Mouse (Mus musculus) left cerebral cortex, postnatal 25 days (tissue): ENCODE data around the gene 2310061N02Rik. TPM values are rescaled to one million over a fixed set of nuclear protein-coding genes. Genes with fewer than 3 reads are reported as not detected.
"Not testable (repeated sequence)": the region's sequence is repeated elsewhere in the genome, so short reads cannot be mapped to it uniquely, and the experiment has no call there.

ENCODE experiments used
- DNase-seq, 2 experiments: peaks; one replicate each; pipeline ENCODE4 v3.0.0; 2022; ENCODE audit warnings: low spot score in 2 of 2, mixed read lengths in 1 of 2
- intact Hi-C: fragments of 180-260 bp; cut with DNase I; formaldehyde crosslinking; loops from one replicate; pipeline ENCODE4 v1.15.1; 2025
- total RNA-seq, 2 experiments: library from RNA; stranded (reverse); gene quantifications; 2 replicates each; pipeline ENCODE4 v1.2.3; 2021

The 2310061N02Rik gene
- not detected for total RNA-seq

DNA sequence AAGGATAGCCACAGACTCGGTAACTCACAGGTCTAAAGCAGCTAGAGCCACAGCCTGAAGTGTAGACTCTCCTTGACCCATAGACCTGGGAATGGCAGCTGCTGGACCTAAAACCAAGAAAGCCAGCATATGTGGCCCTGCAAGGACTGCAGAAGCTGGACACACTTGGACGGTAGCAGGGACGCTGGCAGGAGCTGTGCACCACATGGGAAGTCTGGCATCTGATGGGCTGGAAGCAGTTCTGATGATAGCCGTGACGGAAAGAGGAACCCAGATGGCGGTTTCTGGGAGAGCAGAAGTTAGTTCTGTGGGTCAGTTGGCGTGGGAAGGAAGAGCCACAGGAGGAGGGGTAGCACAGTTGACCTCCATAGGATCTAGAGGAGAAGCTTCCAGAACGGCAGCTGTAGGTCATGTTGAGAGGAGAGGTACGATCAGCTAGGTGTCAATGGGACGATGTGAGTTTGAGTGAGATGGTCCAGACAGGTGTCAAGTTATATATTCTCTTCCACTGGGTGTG, at the start of gene 2310061N02Rik:
Gene 2310061N02Rik, minus strand, starts transcription at position 467 of the 517 bp plus-strand sequence.
- intact Hi-C loops = no loop called here
- no peak for DNase-seq

DNA sequence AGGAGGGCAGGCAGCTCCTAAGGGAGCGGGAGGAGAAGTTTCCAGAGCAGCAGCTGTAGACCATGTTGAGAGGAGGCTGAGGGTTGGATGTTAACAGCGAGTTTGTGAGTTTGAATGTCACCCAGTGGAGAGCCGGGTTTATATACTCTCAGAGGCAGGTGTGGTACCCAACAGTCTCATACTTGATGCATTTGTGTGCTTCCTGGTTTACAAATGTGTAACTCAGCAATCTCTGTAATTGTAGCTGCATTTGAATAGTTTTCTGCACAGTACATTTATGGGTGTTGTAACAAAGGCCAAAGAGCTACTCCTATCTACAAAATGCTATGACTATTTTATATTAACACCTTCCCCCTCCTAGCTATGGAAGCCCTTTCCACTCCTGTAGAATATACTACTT, 43.8 kb upstream of the 2310061N02Rik start, which contains the start of gene Krtap13:
Gene Krtap13, minus strand, starts transcription at position 101 of the 400 bp plus-strand sequence.
- intact Hi-C loops, DNase-seq: not testable (repeated sequence)

DNA sequence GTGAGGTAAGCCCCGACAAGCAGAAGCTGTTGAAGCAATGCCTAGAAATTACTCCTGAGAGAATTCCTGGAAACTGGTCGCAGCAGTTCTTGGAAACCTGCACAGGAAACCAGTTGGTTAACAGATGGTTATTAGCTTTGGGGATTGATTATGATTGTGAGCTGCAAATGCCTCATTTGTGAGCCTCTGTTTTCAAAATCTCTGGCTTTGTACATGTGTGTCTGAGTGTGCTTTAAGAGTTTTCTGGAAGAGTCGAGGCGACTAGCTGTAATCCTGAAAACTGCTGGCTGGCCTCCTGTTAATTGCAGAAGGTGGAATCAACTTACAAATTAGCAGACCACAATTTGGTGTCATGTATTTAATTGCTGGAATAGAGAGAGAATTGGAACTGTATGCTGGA, 40.2 kb upstream of the 2310061N02Rik start:
- DNase-seq = no peak
- intact Hi-C loops = no loop called here

DNA sequence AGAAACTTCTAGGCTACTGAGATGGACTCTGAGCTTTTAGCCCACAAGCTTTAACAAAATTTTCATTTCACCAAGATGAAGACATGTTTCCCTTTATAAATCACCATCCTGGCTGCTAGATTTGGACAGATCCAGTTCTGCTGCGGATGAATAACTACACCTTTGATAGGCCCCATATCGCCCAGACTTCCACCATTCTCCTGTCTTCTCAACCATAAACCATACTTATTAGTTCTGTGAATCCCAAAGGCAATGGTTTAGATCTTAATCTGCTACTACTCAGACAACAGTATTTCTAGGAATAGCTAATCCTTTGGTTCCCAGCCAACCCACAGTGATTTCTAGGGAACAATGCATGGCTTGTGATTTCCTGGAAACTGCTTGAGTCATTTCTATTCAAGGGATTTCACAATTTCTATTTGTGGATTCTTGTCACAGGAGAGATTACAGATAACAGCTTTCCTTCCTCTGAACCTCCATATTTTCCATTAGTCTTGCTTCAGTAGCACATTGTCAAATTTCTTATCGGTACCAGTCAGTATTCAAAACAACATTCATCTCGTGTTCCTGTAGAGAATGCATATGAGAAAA, 37.1 kb upstream of the 2310061N02Rik start:
- no peak for DNase-seq

DNA sequence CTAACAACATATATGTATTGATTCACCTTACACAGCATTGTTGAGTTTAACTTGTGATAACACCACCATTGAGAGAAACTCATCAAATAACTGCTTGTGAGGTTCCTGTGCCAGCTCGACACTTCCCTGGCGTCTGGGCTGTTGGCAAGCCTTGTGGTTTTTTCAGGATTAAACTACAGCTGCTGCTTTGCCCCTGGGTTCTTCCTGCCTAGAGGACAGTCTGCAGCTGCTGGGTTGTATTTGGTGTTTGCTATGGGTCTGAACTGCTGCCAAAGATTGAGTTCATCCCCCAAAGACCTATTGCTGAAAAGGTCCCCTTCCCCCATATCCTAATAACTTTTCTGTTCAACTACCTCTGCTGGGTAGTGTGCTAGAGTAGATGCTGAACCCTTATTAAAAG, 27.6 kb upstream of the 2310061N02Rik start:
- intact Hi-C loops = no loop called here
- DNase-seq = no peak

More for the DNA sequence above, 37.1 kb upstream of the 2310061N02Rik start:
- intact Hi-C loops = no loop called here

DNA sequence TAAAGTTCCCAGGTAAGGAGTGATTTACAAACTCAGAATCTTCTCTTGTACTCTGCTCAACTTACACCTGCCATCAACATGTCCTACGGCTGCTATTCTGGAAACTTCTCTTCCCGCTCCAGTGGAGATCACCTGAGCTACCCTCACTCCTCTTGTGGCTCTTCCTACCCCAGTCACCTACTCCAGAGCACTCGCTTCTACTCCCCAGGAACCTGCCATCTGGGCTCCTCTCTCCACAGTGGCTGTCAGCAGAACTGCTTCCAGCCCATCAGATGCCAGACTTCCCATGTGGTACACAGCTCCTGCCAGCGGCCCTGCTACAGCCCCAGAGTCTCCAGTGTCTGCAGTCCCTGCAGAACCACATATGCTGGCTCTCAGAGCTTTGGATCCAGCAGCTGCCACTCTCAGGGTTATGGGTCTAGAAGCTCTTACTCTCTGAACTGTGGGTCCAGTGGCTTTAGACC, 21.1 kb upstream of the 2310061N02Rik start, which contains the start of gene Krtap13-1:
Gene Krtap13-1, plus strand, starts transcription at position 51 of the 464 bp plus-strand sequence.
- no peak for DNase-seq
- intact Hi-C loops = no loop called here

DNA sequence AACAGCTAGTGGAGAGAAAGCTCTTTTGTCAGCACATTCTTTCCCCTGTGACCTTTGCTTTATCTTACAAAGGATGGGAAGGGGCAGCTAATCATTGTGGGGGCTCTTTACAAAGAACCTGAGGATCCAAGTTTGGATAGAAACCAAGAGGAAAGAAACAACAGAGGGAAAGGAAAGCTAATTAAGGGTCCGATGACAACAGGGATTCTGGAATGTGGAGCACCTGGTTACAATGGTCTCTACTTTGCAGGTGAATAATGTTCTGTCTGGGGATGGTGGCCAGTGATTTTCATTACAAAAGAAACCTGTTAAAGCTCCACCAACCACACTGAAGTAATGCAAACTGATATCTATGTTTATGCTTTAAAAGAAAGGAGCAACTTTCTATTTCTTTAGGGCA, 12.3 kb upstream of the 2310061N02Rik start:
- intact Hi-C loops = no loop called here

DNA sequence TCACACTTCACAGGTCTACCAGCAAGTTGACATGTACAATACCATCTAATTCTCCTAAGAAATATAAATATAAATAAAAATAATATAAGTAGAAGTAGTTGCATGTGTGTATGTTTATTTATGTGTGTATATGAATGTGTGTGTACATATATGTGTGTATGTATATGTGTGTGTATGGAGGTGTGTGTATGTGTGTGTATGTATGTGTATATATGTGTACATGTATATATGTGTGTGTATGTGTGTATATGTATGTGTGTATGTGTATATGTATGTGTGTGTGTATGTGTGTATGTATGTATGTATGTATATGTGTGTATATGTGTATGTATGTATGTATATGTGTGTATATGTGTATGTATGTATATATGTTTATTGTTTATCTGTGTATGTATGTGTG, 8.8 kb upstream of the 2310061N02Rik start:
- DNase-seq = no peak
- intact Hi-C loops = no loop called here

More for the DNA sequence above, 12.3 kb upstream of the 2310061N02Rik start:
- no peak for DNase-seq

DNA sequence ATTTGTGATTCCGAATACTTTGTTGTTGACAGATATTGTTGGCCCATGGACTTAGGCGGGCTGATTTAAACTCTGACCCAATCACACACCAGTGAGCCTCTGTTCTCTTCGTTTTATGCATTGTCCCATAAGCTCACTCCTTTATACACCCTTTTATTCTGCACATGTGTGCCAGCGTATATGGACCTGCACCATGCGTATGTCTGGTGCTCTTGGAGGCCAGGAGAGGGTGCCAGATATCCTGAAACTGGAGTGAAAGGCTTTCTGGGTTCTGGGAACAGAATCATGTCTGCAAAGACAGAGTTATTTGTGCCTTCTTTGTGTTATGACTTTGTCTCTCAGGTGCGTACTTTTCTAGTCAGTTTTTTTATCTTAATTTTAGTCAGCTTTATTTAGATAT, 3.5 kb upstream of the 2310061N02Rik start:
- intact Hi-C loops = no loop called here
- no peak for DNase-seq

DNA sequence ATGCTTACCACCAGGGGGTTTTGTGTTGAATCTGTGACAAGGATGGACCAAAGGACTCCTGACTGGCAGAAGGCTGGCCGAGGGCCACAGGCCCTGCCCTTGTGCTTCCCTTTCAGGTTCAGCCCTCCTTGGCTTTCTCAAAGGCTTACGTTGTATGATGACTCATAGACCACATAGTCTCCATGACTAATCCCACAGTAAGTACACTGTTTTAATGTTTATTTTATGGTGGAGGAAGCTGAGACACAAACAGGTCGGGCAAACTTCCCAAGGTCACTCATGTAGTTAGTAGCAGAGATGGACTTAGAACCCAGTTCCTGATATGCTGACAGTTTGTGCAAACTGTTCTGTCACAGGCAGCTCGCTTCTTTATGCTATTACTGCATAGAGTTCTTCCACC, 3.0 kb upstream of the 2310061N02Rik start:
- intact Hi-C loops = no loop called here
- no peak for DNase-seq

DNA sequence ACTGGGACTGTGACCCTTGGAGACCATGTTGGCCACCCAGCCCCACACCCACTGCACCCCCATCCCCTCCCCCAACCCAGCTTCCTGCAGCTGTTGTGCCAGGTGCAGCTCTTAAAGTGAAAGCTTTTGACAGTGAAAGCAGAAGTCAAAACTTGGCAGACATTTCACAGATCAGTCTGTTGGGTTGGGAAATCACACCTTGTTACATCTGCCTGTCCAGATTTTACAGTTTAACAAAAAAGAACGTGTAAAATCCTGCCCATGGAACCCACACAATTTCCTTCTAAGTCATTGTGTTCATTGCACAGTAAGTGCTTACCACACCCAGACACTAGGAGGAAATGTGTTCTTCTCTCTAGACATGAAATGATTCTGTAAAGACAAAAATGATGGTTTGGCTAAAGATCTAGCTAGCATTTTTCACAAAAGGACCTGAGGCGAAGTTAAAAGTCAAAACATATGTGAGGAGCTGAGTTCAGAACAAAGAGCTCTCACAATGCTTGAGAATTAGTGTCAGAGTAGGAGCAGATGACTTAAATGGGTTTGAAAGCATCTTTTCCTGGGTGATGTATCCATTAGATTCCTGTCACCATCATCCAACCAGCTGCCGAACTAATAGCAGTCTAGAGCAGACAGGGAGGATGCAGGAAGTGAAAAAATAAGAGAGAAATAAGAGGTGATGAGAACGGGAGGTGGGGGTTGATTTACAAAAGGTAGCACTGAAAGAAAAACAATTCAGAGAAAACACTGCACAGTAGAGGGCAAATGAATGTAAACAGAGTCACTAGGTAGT, 6.5 kb downstream of the 2310061N02Rik start:
- intact Hi-C loops = no loop called here
- DNase-seq = peak in 1 of 2 experiments; percentile 4

DNA sequence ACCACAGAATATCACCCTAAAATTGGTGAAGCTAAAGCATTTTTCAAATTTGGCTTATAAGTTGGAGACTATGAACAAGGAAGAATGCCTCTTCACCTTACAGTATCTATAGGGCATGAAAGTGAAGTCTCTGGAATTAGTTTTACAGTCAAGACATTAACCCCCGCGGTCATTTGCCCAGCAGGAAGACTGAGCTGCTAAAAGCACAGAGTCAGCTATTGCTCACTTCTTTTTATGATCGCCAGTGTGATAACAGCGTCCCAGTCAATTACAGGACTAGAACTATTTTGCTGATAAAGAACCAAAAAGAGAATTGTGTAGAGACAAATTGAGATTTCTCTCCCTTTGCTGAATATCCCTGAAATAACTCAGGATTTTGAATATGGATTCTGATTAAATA, 11.5 kb downstream of the 2310061N02Rik start:
- DNase-seq = no peak
- intact Hi-C loops = no loop called here

DNA sequence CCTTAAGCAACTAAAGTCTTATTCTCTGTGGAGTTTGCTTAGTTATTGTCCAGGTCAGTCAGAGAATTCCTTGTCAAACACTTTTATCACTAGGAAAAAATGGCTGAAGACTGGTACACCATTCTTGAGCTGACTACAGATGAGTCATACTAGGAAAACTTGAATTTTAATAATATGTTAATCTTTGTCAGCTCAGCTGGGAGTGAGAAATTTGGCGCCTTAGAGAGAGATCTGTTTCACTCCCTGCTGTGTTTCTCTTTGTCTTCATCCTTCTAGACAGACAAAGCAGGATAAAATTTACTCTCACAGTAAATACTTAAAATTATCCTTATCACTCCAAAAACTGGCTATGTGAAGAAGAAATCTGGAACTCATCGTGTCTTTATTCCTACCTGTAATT, 26.5 kb downstream of the 2310061N02Rik start:
- peak in 1 of 2 experiments; percentile 41 for DNase-seq

DNA sequence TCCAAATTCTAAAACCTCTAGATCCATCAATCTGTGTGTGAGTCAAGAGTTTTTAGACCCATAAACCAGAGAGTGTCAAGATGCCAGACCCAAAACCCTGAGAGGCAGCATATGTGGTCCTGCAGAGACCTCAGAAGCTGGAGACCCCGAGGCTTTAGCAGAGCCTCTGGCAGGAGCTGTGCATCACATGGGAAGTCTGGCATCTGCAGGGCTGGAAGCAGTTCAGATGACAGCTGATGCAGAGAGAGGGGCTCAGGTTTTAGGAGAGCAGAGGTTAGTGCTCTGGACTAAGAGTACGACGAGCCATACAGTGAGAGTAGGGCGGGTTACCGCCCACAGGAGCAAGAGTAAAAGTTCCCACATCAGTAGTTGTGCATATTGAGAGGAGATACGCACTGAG, 28.7 kb downstream of the 2310061N02Rik start:
- DNase-seq = no peak
- intact Hi-C loops = no loop called here

More for the DNA sequence above, 26.5 kb downstream of the 2310061N02Rik start:
- intact Hi-C loops = no loop called here

DNA sequence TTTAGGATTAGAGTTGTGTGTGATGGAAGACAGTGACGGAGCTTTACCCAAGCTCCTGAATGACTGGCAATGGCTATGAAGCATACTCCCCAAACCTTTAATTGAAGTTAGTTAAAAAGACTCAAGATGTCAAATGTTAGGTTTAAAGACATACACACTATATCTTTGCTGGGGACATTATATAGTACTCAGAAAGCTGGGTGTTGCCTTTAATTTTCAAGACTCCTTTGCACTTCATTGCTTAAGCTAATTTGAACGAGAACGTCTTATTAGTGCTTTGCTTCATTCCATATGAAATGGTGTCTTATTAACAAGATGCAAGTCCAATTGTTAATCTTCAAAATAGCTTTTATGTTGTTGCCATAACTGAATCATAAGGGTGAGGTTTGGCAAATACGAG, 36.2 kb downstream of the 2310061N02Rik start, which contains the start of gene Krtap27-1:
Gene Krtap27-1, minus strand, starts transcription at position 101 of the 400 bp plus-strand sequence.
- intact Hi-C loops = no loop called here

DNA sequence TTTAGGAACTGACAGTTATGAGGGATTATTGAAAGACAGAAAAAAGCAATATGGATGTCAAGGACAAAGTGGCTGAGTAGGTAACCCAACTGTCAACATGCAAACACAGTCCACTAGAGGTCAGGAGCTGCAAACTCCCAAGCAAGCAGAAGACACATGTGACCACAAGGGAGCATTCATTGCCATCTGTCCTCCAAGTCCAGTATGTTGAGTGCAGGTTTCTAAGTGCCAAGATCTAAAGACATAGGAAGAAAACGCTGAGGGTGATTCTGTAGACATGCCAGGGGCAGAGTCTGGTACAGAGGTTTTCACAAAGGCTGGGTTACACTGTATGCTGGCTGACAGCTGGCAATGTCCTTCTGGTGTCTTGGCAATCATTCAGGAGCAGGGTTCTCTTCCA, 50.3 kb downstream of the 2310061N02Rik start:
- DNase-seq = no peak
- intact Hi-C loops = no loop called here

More for the DNA sequence above, 36.2 kb downstream of the 2310061N02Rik start, which contains the start of gene Krtap27-1:
- DNase-seq = no peak

Other genes starting within 250 kb of the 2310061N02Rik start
- gene Cldn17, start 201.0 kb downstream of the 2310061N02Rik start, total RNA-seq = not detected
- gene Cldn8, start 144.8 kb downstream of the 2310061N02Rik start, total RNA-seq = not detected
- gene Krtap24-1, start 95.7 kb downstream of the 2310061N02Rik start, total RNA-seq = not detected
- gene 2310079G19Rik, start 80.3 kb downstream of the 2310061N02Rik start, total RNA-seq = not detected
- gene Krtap26-1, start 60.2 kb downstream of the 2310061N02Rik start, total RNA-seq = not detected
- gene Krtap27-1, start 36.3 kb downstream of the 2310061N02Rik start, total RNA-seq = not detected
- not detected for gene Krtap13-1, start 20.9 kb upstream of the 2310061N02Rik start, total RNA-seq
- gene Krtap13, start 43.7 kb upstream of the 2310061N02Rik start, total RNA-seq = not detected
- not detected for gene 2310034C09Rik, start 50.9 kb upstream of the 2310061N02Rik start, total RNA-seq
- not detected for gene 2310057N15Rik, start 66.2 kb upstream of the 2310061N02Rik start, total RNA-seq
- gene Gm5965, start 69.9 kb upstream of the 2310061N02Rik start, total RNA-seq = not detected
- gene Gm20741, start 104.3 kb upstream of the 2310061N02Rik start, total RNA-seq = not detected
- not detected for gene Krtap15, start 112.3 kb upstream of the 2310061N02Rik start, total RNA-seq
- not detected for gene Krtap14, start 118.2 kb upstream of the 2310061N02Rik start, total RNA-seq
- not detected for gene Krtap19-1, start 161.4 kb upstream of the 2310061N02Rik start, total RNA-seq
- not detected for gene Krtap19-2, start 166.3 kb upstream of the 2310061N02Rik start, total RNA-seq
- gene Krtap19-3, start 170.1 kb upstream of the 2310061N02Rik start, total RNA-seq = not detected
- not detected for gene Krtap19-4, start 177.1 kb upstream of the 2310061N02Rik start, total RNA-seq
- not detected for gene Krtap19-5, start 188.5 kb upstream of the 2310061N02Rik start, total RNA-seq
- gene Krtap19-9b, start 224.3 kb upstream of the 2310061N02Rik start, total RNA-seq = not detected